Mouse (Mus musculus): Measurements from ENCODE around the gene Plscr1. TPM values are rescaled to one million over a fixed set of nuclear protein-coding genes. Genes with fewer than 3 reads are reported as not detected.
A peak's percentile ranks its signal among the peaks of the same experiment; 100 is the strongest.

Gene Plscr1
- 3.9 and 6.5 TPM in 2 replicates for total RNA-seq (2014; rRNA removed)
- polyA plus RNA-seq (2015; fragmentation: Nextera tagmentation; extraction: Ambion mirVana), result 12.2 and 14.5 TPM in 2 replicates

- peak within 1 kb of the TSS; percentile 81 for H3K27ac ChIP-seq
- peak within 1 kb of the TSS; percentile 61 for H3K4me3 ChIP-seq (ENCODE audit: low read length)
- no peaks in the 10 kb centered on the region for H3K4me1 ChIP-seq (ENCODE audit: insufficient read depth, low read length)
- DNase-seq (ENCODE audit: low spot score) (peak; percentile 16), ATAC-seq (no peak)
- H3K4me2 ChIP-seq (ENCODE audit: low read depth, low read length), result peak within 1 kb of the TSS; percentile 84
- no peak for TF ChIP-seq CTCF (IDR thresholded peaks at IDR 0.05; ENCODE audit: low read depth)
- H3K27me3 ChIP-seq (ENCODE audit: insufficient read depth, low read length), result no peaks in the 10 kb centered on the region
- WGBS, result 37% methylated on average over 7 of the region's 7 CpGs
- no peaks in the 10 kb centered on the region for H3K36me3 ChIP-seq (ENCODE audit: insufficient read depth, low read length)
- H3K9me3 ChIP-seq (ENCODE audit: low read length), result no peaks in the 10 kb centered on the region
- H3K9ac ChIP-seq (replicated peaks; ENCODE audit: low read length), result peak within 1 kb of the TSS; percentile 62
These were observed at the start of gene Plscr1 for GRCm38 (mm10) chr9:92249447-92249852. Gene Plscr1 (plus strand): TSS chr9:92249750.

- Histone ChIP-seq H3K36me3 (ENCODE audit: insufficient read depth, low read length) (no peaks in the 10 kb centered on the region), H3K9me3 (ENCODE audit: low read length) (no peaks in the 10 kb centered on the region), H3K4me3 (ENCODE audit: low read length) (no peak overlapping the region), H3K27ac (no peak overlapping the region), H3K27me3 (ENCODE audit: insufficient read depth, low read length) (no peaks in the 10 kb centered on the region), H3K4me2 (ENCODE audit: low read depth, low read length) (no peak overlapping the region), H3K4me1 (ENCODE audit: insufficient read depth, low read length) (no peaks in the 10 kb centered on the region), H3K9ac (replicated peaks; ENCODE audit: low read length) (no peak overlapping the region)
- DNase-seq (ENCODE audit: low spot score), result no peak
- no peak for ATAC-seq
- WGBS, result 76% methylated on average over 2 of the region's 2 CpGs
- TF ChIP-seq CTCF (IDR thresholded peaks at IDR 0.05; ENCODE audit: low read depth), result no peak
These were observed 45.2 kb upstream of the Plscr1 start for GRCm38 (mm10) chr9:92204397-92204796.

DNA sequence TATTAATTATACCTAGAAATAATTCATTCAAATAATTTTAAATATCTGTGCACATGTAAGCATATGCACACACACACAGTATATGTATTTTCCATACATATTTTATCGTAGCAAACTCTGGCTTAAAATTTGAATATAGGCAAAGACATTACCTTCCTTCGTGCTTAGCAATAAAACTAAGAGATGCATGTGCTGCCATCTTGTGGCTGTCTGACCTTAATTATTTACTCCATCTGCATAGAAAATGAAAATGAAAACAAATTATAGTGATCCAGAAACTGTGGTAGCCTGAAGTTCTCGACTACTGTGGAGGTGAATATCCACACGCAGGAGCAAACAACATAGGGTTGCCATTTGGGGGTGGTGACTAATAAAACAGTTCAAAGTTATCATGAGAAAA lies 42.2 kb upstream of the Plscr1 start:
- Histone ChIP-seq H3K9ac (replicated peaks; ENCODE audit: low read length) (no peak overlapping the region), H3K27me3 (ENCODE audit: insufficient read depth, low read length) (no peaks in the 10 kb centered on the region), H3K4me2 (ENCODE audit: low read depth, low read length) (0 out of 2 replicates have a peak overlapping the region, but pooled peaks have one; percentile 10), H3K27ac (no peak overlapping the region), H3K4me1 (ENCODE audit: insufficient read depth, low read length) (no peaks in the 10 kb centered on the region), H3K4me3 (ENCODE audit: low read length) (no peak overlapping the region), H3K9me3 (ENCODE audit: low read length) (no peaks in the 10 kb centered on the region), H3K36me3 (ENCODE audit: insufficient read depth, low read length) (no peaks in the 10 kb centered on the region)
- peak; percentile 66 for TF ChIP-seq CTCF (IDR thresholded peaks at IDR 0.05; ENCODE audit: low read depth)
- ATAC-seq (no peak), DNase-seq (ENCODE audit: low spot score) (peak; percentile 88)
- WGBS, result 28% methylated on average over 4 of the region's 4 CpGs

GRCm38 (mm10) chr9:92207757-92208156 lies 41.8 kb upstream of the Plscr1 start:
- H3K9me3 ChIP-seq (ENCODE audit: low read length), result no peaks in the 10 kb centered on the region
- H3K4me1 ChIP-seq (ENCODE audit: insufficient read depth, low read length), result no peaks in the 10 kb centered on the region
- H3K4me2 ChIP-seq (ENCODE audit: low read depth, low read length), result 0 out of 2 replicates have a peak overlapping the region, but pooled peaks have one; percentile 10
- H3K27me3 ChIP-seq (ENCODE audit: insufficient read depth, low read length), result no peaks in the 10 kb centered on the region
- no peak for TF ChIP-seq CTCF (IDR thresholded peaks at IDR 0.05; ENCODE audit: low read depth)
- DNase-seq (ENCODE audit: low spot score) (no peak), ATAC-seq (no peak)
- no peaks in the 10 kb centered on the region for H3K36me3 ChIP-seq (ENCODE audit: insufficient read depth, low read length)
- H3K27ac ChIP-seq, result no peak overlapping the region
- 72% methylated on average over 8 of the region's 8 CpGs for WGBS
- no peak overlapping the region for H3K4me3 ChIP-seq (ENCODE audit: low read length)
- no peak overlapping the region for H3K9ac ChIP-seq (replicated peaks; ENCODE audit: low read length)

DNA sequence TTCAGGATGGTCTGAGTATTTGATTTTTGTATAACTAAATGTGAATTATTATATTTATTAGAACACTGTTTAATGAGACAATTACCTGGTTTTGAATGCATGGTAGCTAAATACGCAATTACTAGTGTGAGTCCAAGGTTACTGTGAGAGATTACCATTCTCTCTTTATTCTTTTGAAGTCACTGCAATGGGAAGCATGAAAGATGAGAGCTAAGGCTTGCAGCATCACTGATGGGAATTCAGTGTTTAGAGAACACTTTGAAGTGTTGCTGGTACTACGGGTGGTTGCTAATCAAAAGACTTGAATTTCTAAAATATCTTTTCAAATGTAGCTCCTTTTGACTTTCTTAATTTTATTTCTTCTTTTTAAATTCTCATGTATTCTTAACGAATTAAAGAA lies 39.7 kb upstream of the Plscr1 start:
- H3K9me3 ChIP-seq (ENCODE audit: low read length), result no peaks in the 10 kb centered on the region
- 80% methylated on average over 3 of the region's 3 CpGs for WGBS
- no peak for TF ChIP-seq CTCF (IDR thresholded peaks at IDR 0.05; ENCODE audit: low read depth)
- no peaks in the 10 kb centered on the region for H3K27me3 ChIP-seq (ENCODE audit: insufficient read depth, low read length)
- H3K4me1 ChIP-seq (ENCODE audit: insufficient read depth, low read length), result no peaks in the 10 kb centered on the region
- ATAC-seq (no peak), DNase-seq (ENCODE audit: low spot score) (no peak)
- H3K27ac ChIP-seq, result no peak overlapping the region
- H3K36me3 ChIP-seq (ENCODE audit: insufficient read depth, low read length), result no peaks in the 10 kb centered on the region
- H3K4me2 ChIP-seq (ENCODE audit: low read depth, low read length), result no peak overlapping the region
- H3K4me3 ChIP-seq (ENCODE audit: low read length), result no peak overlapping the region
- H3K9ac ChIP-seq (replicated peaks; ENCODE audit: low read length), result no peak overlapping the region

DNA sequence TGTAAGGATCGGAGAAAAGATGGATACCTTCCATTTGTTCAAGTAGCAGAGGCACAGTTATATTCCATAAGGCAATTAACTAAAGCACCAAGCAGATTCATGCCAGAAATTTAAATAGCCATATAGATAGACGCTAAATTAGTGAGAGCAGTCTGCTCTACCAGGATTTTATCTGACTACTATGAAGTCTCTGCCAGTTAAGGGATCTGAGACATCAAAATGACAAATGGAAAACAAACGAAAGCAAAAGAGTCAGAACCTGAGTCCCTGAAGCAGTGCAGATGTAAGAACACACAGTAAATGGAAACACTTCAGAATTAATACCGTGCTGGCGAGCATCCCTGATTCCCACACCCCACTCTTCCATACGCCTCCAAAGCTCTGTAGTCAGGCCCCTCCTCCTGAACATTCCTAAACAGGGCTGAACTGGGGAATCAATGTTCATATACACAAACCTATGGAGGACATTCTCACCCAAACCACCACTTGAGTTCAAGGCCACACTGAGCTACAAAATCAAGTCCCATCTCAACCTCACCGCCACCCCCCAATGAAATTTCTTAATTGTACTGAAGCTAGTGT lies 39.1 kb upstream of the Plscr1 start:
- H3K4me3 ChIP-seq (ENCODE audit: low read length), result no peak overlapping the region
- no peak overlapping the region for H3K27ac ChIP-seq
- ATAC-seq (no peak), DNase-seq (ENCODE audit: low spot score) (no peak)
- no peaks in the 10 kb centered on the region for H3K36me3 ChIP-seq (ENCODE audit: insufficient read depth, low read length)
- no peak overlapping the region for H3K9ac ChIP-seq (replicated peaks; ENCODE audit: low read length)
- no peaks in the 10 kb centered on the region for H3K27me3 ChIP-seq (ENCODE audit: insufficient read depth, low read length)
- 78% methylated on average over 7 of the region's 7 CpGs for WGBS
- no peak for TF ChIP-seq CTCF (IDR thresholded peaks at IDR 0.05; ENCODE audit: low read depth)
- H3K9me3 ChIP-seq (ENCODE audit: low read length), result no peaks in the 10 kb centered on the region
- no peak overlapping the region for H3K4me2 ChIP-seq (ENCODE audit: low read depth, low read length)
- no peaks in the 10 kb centered on the region for H3K4me1 ChIP-seq (ENCODE audit: insufficient read depth, low read length)

- Histone ChIP-seq H3K27me3 (ENCODE audit: insufficient read depth, low read length) (no peaks in the 10 kb centered on the region), H3K4me1 (ENCODE audit: insufficient read depth, low read length) (no peaks in the 10 kb centered on the region), H3K4me3 (ENCODE audit: low read length) (no peak overlapping the region), H3K9me3 (ENCODE audit: low read length) (no peaks in the 10 kb centered on the region), H3K9ac (replicated peaks; ENCODE audit: low read length) (no peak overlapping the region), H3K36me3 (ENCODE audit: insufficient read depth, low read length) (no peaks in the 10 kb centered on the region), H3K4me2 (ENCODE audit: low read depth, low read length) (no peak overlapping the region), H3K27ac (no peak overlapping the region)
- 68% methylated on average over 3 of the region's 3 CpGs for WGBS
- DNase-seq (ENCODE audit: low spot score) (no peak), ATAC-seq (no peak)
- TF ChIP-seq CTCF (IDR thresholded peaks at IDR 0.05; ENCODE audit: low read depth), result no peak
These were observed 38.5 kb upstream of the Plscr1 start for GRCm38 (mm10) chr9:92211048-92211447.

All from hindbrain, postnatal 0 days (tissue).